Mouse (Mus musculus) c-Kit-positive CD71-positive TER-119-negative erythroid progenitor cells, embryonic 14.5 days (primary cell): ENCODE data around the gene Hnrnpul2.
"Not testable (repeated sequence)": the region's sequence is repeated elsewhere in the genome, so short reads cannot be mapped to it uniquely, and the experiment has no call there.

Experiments used
- DNase-seq: peaks from one replicate; pipeline ENCODE4 v3.0.0-alpha.2; 2013; ENCODE audit warnings: low read depth

Gene Hnrnpul2

GRCm38 (mm10) chr19:8852236-8852928 is 32.6 kb downstream of the Hnrnpul2 start:
- DNase-seq = no peak

- no peak for DNase-seq
These were observed 33.3 kb downstream of the Hnrnpul2 start for GRCm38 (mm10) chr19:8853117-8853516.

GRCm38 (mm10) chr19:8857689-8858088 is 37.9 kb downstream of the Hnrnpul2 start:
- peak; percentile 58 for DNase-seq

GRCm38 (mm10) chr19:8859018-8859417 is 39.2 kb downstream of the Hnrnpul2 start:
- DNase-seq = no peak

GRCm38 (mm10) chr19:8864265-8864664 is 44.5 kb downstream of the Hnrnpul2 start:
- DNase-seq = no peak

- not testable (repeated sequence) for DNase-seq
These were observed 50.6 kb downstream of the Hnrnpul2 start for GRCm38 (mm10) chr19:8870381-8870780.

GRCm38 (mm10) chr19:8870838-8871237 is 51.0 kb downstream of the Hnrnpul2 start:
- no peak for DNase-seq

GRCm38 (mm10) chr19:8871267-8872186 is 51.7 kb downstream of the Hnrnpul2 start, which contains the start of gene Ubxn1:
Ubxn1 (plus strand) TSS chr19:8871496.
- DNase-seq = peak; percentile 97

GRCm38 (mm10) chr19:8872266-8872840 is 52.5 kb downstream of the Hnrnpul2 start:
- no peak for DNase-seq

- DNase-seq = no peak
These were observed 55.2 kb downstream of the Hnrnpul2 start for GRCm38 (mm10) chr19:8875031-8875430.

- DNase-seq = peak; percentile 85
These were observed 60.7 kb downstream of the Hnrnpul2 start, which contains the start of gene Uqcc3 for GRCm38 (mm10) chr19:8880311-8881033. Uqcc3 (minus strand) TSS chr19:8880923.

- no peak for DNase-seq
These were observed 61.2 kb downstream of the Hnrnpul2 start for GRCm38 (mm10) chr19:8881034-8881392.

GRCm38 (mm10) chr19:8883616-8884015 is 63.8 kb downstream of the Hnrnpul2 start, which contains the start of the genes Lbhd1 and Gm49403:
Lbhd1 (plus strand) TSS chr19:8883732.
Gm49403 (plus strand) TSS chr19:8883930.
- no peak for DNase-seq
